Mouse (Mus musculus): ENCODE measurements around the gene Olfr1454.

Gene Olfr1454

GRCm38 (mm10) chr19:13060310-13060709, at the start of gene Olfr1454:
Gene Olfr1454, plus strand, starts transcription at chr19:13060610.
- in situ Hi-C loops (cut with MboI; ENCODE audit: low pct_unique_long_range_greater_than_20kb in 1 of 2, low sequenced_read_pairs in 2 of 2, unreplicated experiment in 1 of 2) = no loop called here

- in situ Hi-C loops (cut with MboI; ENCODE audit: low pct_unique_long_range_greater_than_20kb in 1 of 2, low sequenced_read_pairs in 2 of 2, unreplicated experiment in 1 of 2) = no loop called here
Observed at GRCm38 (mm10) chr19:13028227-13028626, 32.2 kb upstream of the Olfr1454 start, which contains the start of gene Olfr1453. Gene Olfr1453, minus strand, starts transcription at chr19:13028327.

- in situ Hi-C loops (cut with MboI; ENCODE audit: low pct_unique_long_range_greater_than_20kb in 1 of 2, low sequenced_read_pairs in 2 of 2, unreplicated experiment in 1 of 2) = no loop called here
Observed at GRCm38 (mm10) chr19:13093908-13094307, 33.5 kb downstream of the Olfr1454 start.

- in situ Hi-C loops (cut with MboI; ENCODE audit: low pct_unique_long_range_greater_than_20kb in 1 of 2, low sequenced_read_pairs in 2 of 2, unreplicated experiment in 1 of 2) = no loop called here
Observed at GRCm38 (mm10) chr19:13097791-13098190, 37.4 kb downstream of the Olfr1454 start, which contains the start of gene Olfr1457. Gene Olfr1457, minus strand, starts transcription at chr19:13097891.

- in situ Hi-C loops (cut with MboI; ENCODE audit: low pct_unique_long_range_greater_than_20kb in 1 of 2, low sequenced_read_pairs in 2 of 2, unreplicated experiment in 1 of 2) = no loop called here
Observed at GRCm38 (mm10) chr19:13106675-13107074, 46.3 kb downstream of the Olfr1454 start, which contains the start of gene Olfr1458. Gene Olfr1458, minus strand, starts transcription at chr19:13106775.
